Mouse (Mus musculus): ENCODE data around the gene D130043K22Rik. TPM values are rescaled to one million over a fixed set of nuclear protein-coding genes. Genes with fewer than 3 reads are reported as not detected.

The D130043K22Rik gene
- 1.5 and 1.6 TPM in 2 replicates for polyA plus RNA-seq (2012; rRNA removed)

DNA sequence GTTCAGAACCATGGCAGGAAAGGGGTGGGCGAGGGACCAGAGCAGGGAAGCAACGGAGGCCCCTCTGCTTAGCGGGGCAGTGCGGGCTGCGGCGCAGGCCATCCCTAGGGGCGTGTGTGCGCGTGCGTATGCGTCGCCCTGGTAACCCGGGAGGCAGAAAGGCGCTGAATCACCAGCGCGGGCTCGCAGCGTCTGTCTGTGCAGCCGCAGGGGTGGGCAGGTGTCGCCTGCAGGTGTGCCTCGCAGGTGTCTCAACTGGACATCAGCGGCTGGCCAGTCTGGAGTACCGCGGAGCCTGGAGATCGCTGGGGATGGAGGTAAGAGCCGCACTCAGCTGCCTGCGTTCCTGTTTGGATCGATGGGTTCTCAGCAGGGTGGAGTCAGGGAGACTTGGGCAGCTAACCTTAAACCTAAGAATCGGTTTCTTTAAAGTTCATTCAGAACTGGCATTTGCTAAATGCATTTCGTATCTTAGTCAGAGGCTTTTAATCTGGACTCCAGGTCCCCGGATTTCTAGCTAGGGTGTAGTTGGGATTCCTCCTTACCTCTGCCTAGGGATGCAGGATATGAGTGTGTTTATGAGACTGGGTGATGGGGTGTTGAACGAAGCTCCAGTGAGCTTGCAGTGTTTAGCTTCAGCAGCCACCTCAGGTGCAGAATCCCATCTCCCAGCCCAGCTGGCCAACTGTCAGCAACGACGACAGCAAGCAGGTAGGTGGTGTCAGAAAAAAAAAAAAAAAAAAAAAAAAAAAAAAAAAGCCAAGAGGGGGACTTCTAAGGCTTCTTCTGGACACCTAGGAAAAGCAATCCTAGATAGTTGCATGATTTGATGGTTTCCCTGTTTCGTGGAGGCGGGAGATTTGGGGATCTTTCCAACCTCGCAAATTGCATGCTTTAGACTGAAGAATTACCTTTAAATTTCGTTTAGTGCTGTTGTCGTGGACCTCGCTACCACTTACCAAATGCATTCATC lies at the start of gene D130043K22Rik:
Gene D130043K22Rik (plus strand): TSS at position 153 of the 973 bp plus-strand sequence.
- Histone ChIP-seq H3K27me3 (ENCODE audit: control insufficient read depth, insufficient read depth, low read length) (no peaks in the 10 kb centered on the region), H3K27ac (ENCODE audit: control insufficient read depth, insufficient read depth, low read depth, low read length) (no peak within 1 kb of the TSS), H3K36me3 (ENCODE audit: control insufficient read depth, insufficient read depth, low read length) (no peaks in the 10 kb centered on the region), H3K4me3 (ENCODE audit: control insufficient read depth, low read depth, low read length) (peak within 1 kb of the TSS; percentile 93), H3K4me1 (ENCODE audit: control insufficient read depth, insufficient read depth, low read length) (peaks cover 16% of the 10 kb centered on the region)
- TF ChIP-seq CTCF (IDR thresholded peaks at IDR 0.05; ENCODE audit: control insufficient read depth, insufficient read depth, insufficient replicate concordance, low read depth, low read length): no peak
- no peak for TF ChIP-seq POLR2A (IDR thresholded peaks at IDR 0.05; ENCODE audit: control insufficient read depth, low read depth, low read length)

DNA sequence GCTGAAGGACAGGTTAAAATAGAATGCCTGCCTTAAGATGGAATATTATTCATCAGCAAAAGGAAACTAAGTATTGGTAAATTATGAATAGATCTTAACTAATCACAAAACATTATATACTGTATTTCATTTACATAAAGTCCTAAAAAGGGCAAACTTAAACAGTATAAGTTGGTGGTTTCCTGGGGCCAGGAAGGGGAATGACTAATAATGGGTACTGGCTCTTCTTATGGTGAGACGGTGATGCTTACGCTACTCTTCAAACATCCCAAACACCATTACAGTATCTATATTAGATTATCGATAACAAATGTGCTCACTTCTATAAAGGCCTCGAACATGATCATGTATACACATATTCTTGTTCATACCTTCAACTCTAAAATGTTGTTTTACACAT lies 46.2 kb upstream of the D130043K22Rik start:
- TF ChIP-seq POLR2A (IDR thresholded peaks at IDR 0.05; ENCODE audit: control insufficient read depth, low read depth, low read length) (no peak), CTCF (IDR thresholded peaks at IDR 0.05; ENCODE audit: control insufficient read depth, insufficient read depth, insufficient replicate concordance, low read depth, low read length) (no peak)
- H3K36me3 ChIP-seq (ENCODE audit: control insufficient read depth, insufficient read depth, low read length): no peaks in the 10 kb centered on the region
- peak overlapping the region; percentile 26; the same call in 1 of the 2 replicates for H3K4me3 ChIP-seq (ENCODE audit: control insufficient read depth, low read depth, low read length)
- H3K4me1 ChIP-seq (ENCODE audit: control insufficient read depth, insufficient read depth, low read length): peaks cover 5% of the 10 kb centered on the region
- no peaks in the 10 kb centered on the region for H3K27me3 ChIP-seq (ENCODE audit: control insufficient read depth, insufficient read depth, low read length)
- H3K27ac ChIP-seq (ENCODE audit: control insufficient read depth, insufficient read depth, low read depth, low read length): no peak overlapping the region

DNA sequence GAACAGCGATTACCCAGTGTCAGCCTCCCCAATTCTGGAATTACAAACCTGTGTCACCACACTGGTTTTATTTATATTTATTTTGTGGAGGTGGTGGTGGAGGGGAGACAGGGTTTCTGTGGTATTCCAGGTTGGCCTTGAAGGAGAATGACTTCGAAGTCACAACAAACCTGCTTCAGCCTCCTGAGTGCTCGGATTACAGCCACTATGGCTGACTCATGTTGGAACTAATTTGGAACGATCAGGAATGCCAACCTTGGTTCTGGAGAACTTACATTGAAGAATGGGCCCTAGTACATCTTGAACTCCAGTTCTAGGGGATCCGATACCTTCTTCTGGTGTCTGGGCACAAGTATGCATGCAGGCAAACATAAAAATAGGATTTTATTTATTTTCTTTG lies 45.6 kb upstream of the D130043K22Rik start:
- H3K4me3 ChIP-seq (ENCODE audit: control insufficient read depth, low read depth, low read length): peak overlapping the region; percentile 98
- no peaks in the 10 kb centered on the region for H3K36me3 ChIP-seq (ENCODE audit: control insufficient read depth, insufficient read depth, low read length)
- no peaks in the 10 kb centered on the region for H3K27me3 ChIP-seq (ENCODE audit: control insufficient read depth, insufficient read depth, low read length)
- peak overlapping the region; percentile 77 for H3K27ac ChIP-seq (ENCODE audit: control insufficient read depth, insufficient read depth, low read depth, low read length)
- TF ChIP-seq CTCF (IDR thresholded peaks at IDR 0.05; ENCODE audit: control insufficient read depth, insufficient read depth, insufficient replicate concordance, low read depth, low read length) (no peak), POLR2A (IDR thresholded peaks at IDR 0.05; ENCODE audit: control insufficient read depth, low read depth, low read length) (no peak)
- peaks cover 5% of the 10 kb centered on the region for H3K4me1 ChIP-seq (ENCODE audit: control insufficient read depth, insufficient read depth, low read length)

DNA sequence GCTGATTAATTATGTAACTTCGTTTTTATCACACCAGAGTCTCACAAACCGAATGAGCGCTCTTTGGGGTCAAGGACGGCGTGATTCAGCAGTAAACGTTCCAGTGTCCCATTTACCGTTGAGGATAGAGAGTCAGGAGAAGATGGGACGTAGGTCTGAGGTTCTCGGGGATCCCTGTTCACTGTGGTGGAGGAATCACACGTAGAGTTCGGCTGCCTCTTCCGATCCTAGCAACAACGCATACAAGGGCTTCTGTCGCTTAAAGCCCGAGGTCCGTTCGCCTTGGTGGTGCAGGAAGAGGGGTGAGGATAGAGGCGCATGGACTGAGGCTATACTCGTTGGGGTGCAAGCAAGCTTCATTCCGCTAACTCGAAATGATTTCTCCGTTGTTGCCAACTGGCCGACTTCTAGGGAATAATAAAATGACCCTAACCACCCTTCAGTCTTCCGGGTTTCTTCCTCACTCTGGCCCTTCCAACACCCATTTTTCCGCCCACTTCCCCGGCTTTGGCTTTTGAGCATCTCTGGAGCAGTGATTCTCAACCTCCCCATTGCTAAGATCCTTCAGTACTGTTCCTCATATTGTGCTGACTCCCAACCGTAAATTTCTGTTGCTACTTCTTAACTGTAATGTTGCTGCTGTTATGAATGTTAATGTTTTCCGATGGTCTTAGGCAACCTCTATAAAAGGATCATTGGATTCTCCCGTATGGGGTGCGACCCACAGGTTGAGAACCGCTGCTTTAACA lies 44.8 kb upstream of the D130043K22Rik start:
- Histone ChIP-seq H3K4me1 (ENCODE audit: control insufficient read depth, insufficient read depth, low read length) (peaks cover 5% of the 10 kb centered on the region), H3K27me3 (ENCODE audit: control insufficient read depth, insufficient read depth, low read length) (no peaks in the 10 kb centered on the region), H3K4me3 (ENCODE audit: control insufficient read depth, low read depth, low read length) (peak overlapping the region; percentile 98), H3K27ac (ENCODE audit: control insufficient read depth, insufficient read depth, low read depth, low read length) (peak overlapping the region; percentile 92), H3K36me3 (ENCODE audit: control insufficient read depth, insufficient read depth, low read length) (no peaks in the 10 kb centered on the region)
- TF ChIP-seq POLR2A (IDR thresholded peaks at IDR 0.05; ENCODE audit: control insufficient read depth, low read depth, low read length) (peak; percentile 75; the same call in 1 of the 2 replicates), CTCF (IDR thresholded peaks at IDR 0.05; ENCODE audit: control insufficient read depth, insufficient read depth, insufficient replicate concordance, low read depth, low read length) (peak; percentile 8; the same call in 1 of the 2 replicates)

DNA sequence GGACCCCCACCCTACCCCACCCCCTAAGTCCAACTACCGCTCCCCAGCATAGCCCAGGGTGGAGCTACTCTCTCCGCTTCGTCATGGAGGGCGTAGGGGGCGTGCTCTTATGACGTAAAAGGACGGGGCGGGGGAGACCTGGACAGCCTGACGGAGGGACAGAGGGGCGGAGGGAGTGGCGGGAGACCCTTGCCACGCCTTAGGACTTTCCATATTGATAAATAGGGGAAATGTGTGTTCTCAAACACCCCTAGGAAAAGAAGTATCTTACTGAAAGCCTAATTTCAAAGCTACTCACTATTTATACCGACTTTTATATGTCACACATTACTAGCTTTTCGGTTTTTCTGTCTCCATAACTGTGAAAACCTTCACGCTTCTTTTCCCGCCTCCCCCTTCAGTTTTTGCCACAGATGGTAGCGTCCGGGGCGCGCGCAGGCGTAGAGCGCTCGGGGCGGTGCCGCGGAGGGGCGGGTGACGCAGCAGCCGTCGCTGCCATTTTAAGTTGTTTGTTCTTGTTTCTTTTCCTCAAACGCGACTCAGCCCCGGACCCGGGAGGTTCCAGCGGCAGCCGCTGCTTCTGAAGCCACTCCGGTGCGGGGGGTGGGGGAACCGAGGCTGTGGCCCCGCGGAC lies 44.1 kb upstream of the D130043K22Rik start:
- peak; percentile 89 for TF ChIP-seq POLR2A (IDR thresholded peaks at IDR 0.05; ENCODE audit: control insufficient read depth, low read depth, low read length)
- no peak for TF ChIP-seq CTCF (IDR thresholded peaks at IDR 0.05; ENCODE audit: control insufficient read depth, insufficient read depth, insufficient replicate concordance, low read depth, low read length)
- Histone ChIP-seq H3K27ac (ENCODE audit: control insufficient read depth, insufficient read depth, low read depth, low read length) (peak overlapping the region; percentile 99), H3K36me3 (ENCODE audit: control insufficient read depth, insufficient read depth, low read length) (no peaks in the 10 kb centered on the region), H3K4me3 (ENCODE audit: control insufficient read depth, low read depth, low read length) (peak overlapping the region; percentile 98), H3K27me3 (ENCODE audit: control insufficient read depth, insufficient read depth, low read length) (no peaks in the 10 kb centered on the region), H3K4me1 (ENCODE audit: control insufficient read depth, insufficient read depth, low read length) (peaks cover 5% of the 10 kb centered on the region)

DNA sequence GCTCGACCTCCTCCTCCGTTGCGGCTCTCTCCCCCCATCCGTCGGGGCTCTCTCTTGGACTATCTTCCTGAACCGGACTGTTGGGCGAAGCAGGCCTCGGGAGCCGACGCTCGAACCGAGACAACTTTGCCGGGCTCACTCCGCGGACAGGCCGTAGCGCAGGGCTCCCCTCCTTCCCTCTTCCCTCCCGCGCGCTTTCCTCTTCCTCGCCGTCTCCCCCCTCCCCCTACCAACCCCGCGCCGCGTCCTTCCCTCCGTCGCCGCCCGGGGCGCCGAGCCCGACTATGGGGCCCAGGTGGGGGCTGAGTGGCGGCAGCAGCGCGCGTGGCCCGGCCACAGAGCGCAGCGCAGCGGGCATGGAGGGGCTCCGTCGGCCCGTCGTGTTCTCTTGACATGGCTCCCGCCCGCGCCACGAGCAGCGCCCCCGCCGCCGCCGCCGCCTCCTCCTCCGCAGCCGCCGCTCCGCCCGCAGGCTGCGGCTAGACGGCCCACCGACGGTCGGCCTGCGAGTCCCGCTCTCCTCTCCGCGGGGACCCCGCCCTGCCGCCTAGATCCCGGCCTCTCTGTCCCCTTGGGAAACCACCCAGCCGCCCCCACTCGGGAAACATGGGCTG lies 43.5 kb upstream of the D130043K22Rik start, which contains the start of gene BC005537:
Gene BC005537 (plus strand): TSS at position 350 of the 614 bp plus-strand sequence.
- Histone ChIP-seq H3K4me3 (ENCODE audit: control insufficient read depth, low read depth, low read length) (peak within 1 kb of the TSS; percentile 98), H3K27me3 (ENCODE audit: control insufficient read depth, insufficient read depth, low read length) (no peaks in the 10 kb centered on the region), H3K27ac (ENCODE audit: control insufficient read depth, insufficient read depth, low read depth, low read length) (peak within 1 kb of the TSS; percentile 99), H3K4me1 (ENCODE audit: control insufficient read depth, insufficient read depth, low read length) (peaks cover 5% of the 10 kb centered on the region), H3K36me3 (ENCODE audit: control insufficient read depth, insufficient read depth, low read length) (no peaks in the 10 kb centered on the region)
- no peak for TF ChIP-seq CTCF (IDR thresholded peaks at IDR 0.05; ENCODE audit: control insufficient read depth, insufficient read depth, insufficient replicate concordance, low read depth, low read length)
- TF ChIP-seq POLR2A (IDR thresholded peaks at IDR 0.05; ENCODE audit: control insufficient read depth, low read depth, low read length): no peak; the same call in 1 of the 2 replicates

Measured in testis, adult 2 months (tissue).